8 mouse cellular contexts compared by ENCODE assay signal in genomic region chr9:59353253-59353639, GRCm38 (mm10). TPM values are rescaled to one million over a fixed set of nuclear protein-coding genes. Genes with fewer than 3 reads are reported as not detected.
DNase-seq lines count a peak whose midpoint lies in the region; ATAC-seq and TF ChIP-seq lines count a peak whose summit lies in the region.

Gene Bbs4 (minus strand): TSS chr9:59353508.

- H3K36me3 ChIP-seq in E14TG2a.4 (ENCODE audit: insufficient read depth, low read length): no peaks in the 10 kb centered on the region
- H3K36me3 ChIP-seq in forebrain, embryonic 13.5 days (ENCODE audit: poor library complexity, severe bottlenecking): no peaks in the 10 kb centered on the region
- H3K36me3 ChIP-seq in neural tube, embryonic 15.5 days: no peaks in the 10 kb centered on the region

- peak; percentile 90 for DNase-seq in c-Kit-positive CD71-positive TER-119-positive erythroid progenitor cells, embryonic 14.5 days (ENCODE audit: low spot score)
- peak; percentile 93 to 95 for DNase-seq in heart, postnatal 14 days
- DNase-seq in layer of hippocampus, adult 11-12 months (ENCODE audit: low spot score): peak; percentile 88
- peak; percentile 96 to 97 for DNase-seq in lung, adult 18-20 months
- DNase-seq in testis, postnatal 14 days (ENCODE audit: low spot score): peak; percentile 92

- H3K4me1 ChIP-seq in E14TG2a.4 (replicated peaks; ENCODE audit: low read depth, low read length): peaks cover 12% of the 10 kb centered on the region
- peaks cover 11% of the 10 kb centered on the region for H3K4me1 ChIP-seq in forebrain, embryonic 13.5 days
- H3K4me1 ChIP-seq in neural tube, embryonic 15.5 days: peaks cover 10% of the 10 kb centered on the region

- TF ChIP-seq CTCF in E14TG2a.4 (conservative IDR thresholded peaks at IDR 0.05; ENCODE audit: low read length): no peak

- H3K9ac ChIP-seq in forebrain, embryonic 13.5 days: peak within 1 kb of the TSS; percentile 91
- peak within 1 kb of the TSS; percentile 94 for H3K9ac ChIP-seq in neural tube, embryonic 15.5 days (replicated peaks)

- peak within 1 kb of the TSS; percentile 65 for H3K4me2 ChIP-seq in forebrain, embryonic 13.5 days
- peak within 1 kb of the TSS; percentile 75 for H3K4me2 ChIP-seq in neural tube, embryonic 15.5 days

- H3K4me3 ChIP-seq in E14TG2a.4 (replicated peaks; ENCODE audit: low read length): peak within 1 kb of the TSS; percentile 87
- peak within 1 kb of the TSS; percentile 82 for H3K4me3 ChIP-seq in forebrain, embryonic 13.5 days
- peak within 1 kb of the TSS; percentile 80 for H3K4me3 ChIP-seq in neural tube, embryonic 15.5 days (replicated peaks)

- no peaks in the 10 kb centered on the region for H3K27me3 ChIP-seq in E14TG2a.4 (ENCODE audit: insufficient read depth, low read length)
- 0 out of 2 replicates have a peak, but pooled peaks cover 3% of the 10 kb centered on the region for H3K27me3 ChIP-seq in forebrain, embryonic 13.5 days
- no peaks in the 10 kb centered on the region for H3K27me3 ChIP-seq in neural tube, embryonic 15.5 days (replicated peaks)

- peak; percentile 92 for ATAC-seq in forebrain, embryonic 13.5 days
- peak; percentile 87 for ATAC-seq in neural tube, embryonic 15.5 days (ENCODE audit: low FRiP score)

- peak within 1 kb of the TSS; percentile 73 for H3K27ac ChIP-seq in forebrain, embryonic 13.5 days
- H3K27ac ChIP-seq in neural tube, embryonic 15.5 days (replicated peaks): peak within 1 kb of the TSS; percentile 87

- WGBS in forebrain, embryonic 13.5 days: under 1% methylated on average over 31 of the region's 32 CpGs
- under 1% methylated on average over 31 of the region's 32 CpGs for WGBS in neural tube, embryonic 15.5 days

- no peaks in the 10 kb centered on the region for H3K9me3 ChIP-seq in E14TG2a.4 (ENCODE audit: low read length)
- H3K9me3 ChIP-seq in forebrain, embryonic 13.5 days (replicated peaks): no peaks in the 10 kb centered on the region
- H3K9me3 ChIP-seq in neural tube, embryonic 15.5 days (replicated peaks): no peaks in the 10 kb centered on the region

- intact Hi-C loops in heart, postnatal 14 days (cut with DNase I): loop anchor here (1.0 to 5.0 kb wide), 3 partner anchors 34 to 214 kb away; no protein-coding TSS in a partner anchor

RNA-seq across cellular contexts. Expression of gene Bbs4, which starts in this region (rescaled TPM):
- 33.5 and 42.7 TPM in 2 replicates for polyA plus RNA-seq in forebrain, embryonic 13.5 days (2015; fragmentation: Nextera tagmentation; extraction: Ambion mirVana)
- total RNA-seq in heart, postnatal 14 days (2021): 1 to 10 TPM; 2.7 to 3.4 TPM
- 37.8 and 43.0 TPM in 2 replicates for polyA plus RNA-seq in neural tube, embryonic 15.5 days (2015; fragmentation: Nextera tagmentation; extraction: Ambion mirVana)

Comparison
In these comparisons a context has a peak if more than half of its experiments do, and no peak if none do; other contexts are left out.
1. Peak in every context shown above with its lines: DNase-seq, ATAC-seq, H3K4me3 ChIP-seq and H3K27ac ChIP-seq.